Mouse (Mus musculus): Measurements from ENCODE around the gene Cadm1. TPM values are rescaled to one million over a fixed set of nuclear protein-coding genes. Genes with fewer than 3 reads are reported as not detected.

Gene Cadm1
- polyA plus RNA-seq, 1 experiment from 2014 or later = 89.9 TPM

GRCm38 (mm10) chr9:47619501-47620029 lies 89.6 kb downstream of the Cadm1 start:
- Histone ChIP-seq H3K9me3 (replicated peaks) (no peaks in the 10 kb centered on the region), H3K27ac (replicated peaks) (no peak overlapping the region), H3K4me1 (peaks cover 30% of the 10 kb centered on the region), H3K27me3 (ENCODE audit: low read depth, poor library complexity, severe bottlenecking) (no peaks in the 10 kb centered on the region), H3K4me3 (no peak overlapping the region), H3K36me3 (no peaks in the 10 kb centered on the region)
- WGBS = 80% methylated on average over 8 of the region's 8 CpGs
- no peak for DNase-seq (ENCODE audit: low spot score)

DNA sequence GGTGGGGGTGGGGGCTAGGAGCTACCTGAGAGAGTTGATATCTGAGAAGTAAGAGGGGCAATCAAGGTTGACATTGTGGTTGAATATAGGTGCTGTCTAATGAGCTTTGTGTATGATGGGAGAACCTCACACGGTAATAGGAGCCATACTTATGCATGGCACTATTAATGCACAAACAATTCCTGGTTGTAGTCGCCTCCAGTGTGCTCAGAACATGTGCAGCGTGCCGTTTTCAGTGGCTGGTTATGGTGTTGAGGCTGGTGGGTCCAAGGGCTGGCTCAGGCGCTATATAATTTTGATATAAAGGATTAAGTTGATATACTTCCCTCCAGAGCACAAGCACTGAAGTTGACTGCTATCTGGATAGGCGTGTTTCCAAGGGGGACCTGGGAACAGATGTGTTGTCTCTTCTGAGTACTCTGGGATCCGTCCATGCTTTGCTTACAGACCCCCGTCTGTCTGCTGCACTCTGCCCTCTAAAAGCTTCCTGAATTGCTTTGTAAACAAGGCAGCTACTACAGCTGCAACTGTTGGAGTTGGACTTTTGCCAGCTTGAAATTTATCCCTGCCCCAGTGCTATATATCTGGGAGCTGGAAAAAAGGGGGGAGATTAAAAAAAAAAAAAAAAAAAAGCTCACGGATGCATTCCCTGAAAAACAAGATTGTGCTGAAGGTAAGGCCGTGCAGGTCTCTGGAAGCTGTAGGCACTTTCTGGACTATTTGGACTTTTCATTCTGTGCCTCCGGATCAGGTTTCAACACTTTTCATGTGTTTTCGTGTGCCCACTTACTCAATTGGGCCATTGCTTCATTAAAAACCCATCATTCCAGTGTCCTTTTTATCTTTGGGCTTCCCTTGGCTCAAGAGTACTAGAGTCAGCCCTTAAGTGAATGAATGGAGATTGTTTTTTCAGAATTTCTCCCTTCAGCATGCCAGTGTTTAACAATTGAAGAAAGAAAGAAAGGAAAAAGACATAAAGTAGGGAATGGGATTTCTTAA lies 93.8 kb downstream of the Cadm1 start:
- Histone ChIP-seq H3K27me3 (ENCODE audit: low read depth, poor library complexity, severe bottlenecking) (no peaks in the 10 kb centered on the region), H3K4me1 (peaks cover 25% of the 10 kb centered on the region), H3K27ac (replicated peaks) (no peak overlapping the region), H3K9me3 (replicated peaks) (no peaks in the 10 kb centered on the region), H3K36me3 (no peaks in the 10 kb centered on the region), H3K4me3 (no peak overlapping the region)
- no peak for DNase-seq (ENCODE audit: low spot score)
- 77% methylated on average over 12 of the region's 12 CpGs for WGBS

DNA sequence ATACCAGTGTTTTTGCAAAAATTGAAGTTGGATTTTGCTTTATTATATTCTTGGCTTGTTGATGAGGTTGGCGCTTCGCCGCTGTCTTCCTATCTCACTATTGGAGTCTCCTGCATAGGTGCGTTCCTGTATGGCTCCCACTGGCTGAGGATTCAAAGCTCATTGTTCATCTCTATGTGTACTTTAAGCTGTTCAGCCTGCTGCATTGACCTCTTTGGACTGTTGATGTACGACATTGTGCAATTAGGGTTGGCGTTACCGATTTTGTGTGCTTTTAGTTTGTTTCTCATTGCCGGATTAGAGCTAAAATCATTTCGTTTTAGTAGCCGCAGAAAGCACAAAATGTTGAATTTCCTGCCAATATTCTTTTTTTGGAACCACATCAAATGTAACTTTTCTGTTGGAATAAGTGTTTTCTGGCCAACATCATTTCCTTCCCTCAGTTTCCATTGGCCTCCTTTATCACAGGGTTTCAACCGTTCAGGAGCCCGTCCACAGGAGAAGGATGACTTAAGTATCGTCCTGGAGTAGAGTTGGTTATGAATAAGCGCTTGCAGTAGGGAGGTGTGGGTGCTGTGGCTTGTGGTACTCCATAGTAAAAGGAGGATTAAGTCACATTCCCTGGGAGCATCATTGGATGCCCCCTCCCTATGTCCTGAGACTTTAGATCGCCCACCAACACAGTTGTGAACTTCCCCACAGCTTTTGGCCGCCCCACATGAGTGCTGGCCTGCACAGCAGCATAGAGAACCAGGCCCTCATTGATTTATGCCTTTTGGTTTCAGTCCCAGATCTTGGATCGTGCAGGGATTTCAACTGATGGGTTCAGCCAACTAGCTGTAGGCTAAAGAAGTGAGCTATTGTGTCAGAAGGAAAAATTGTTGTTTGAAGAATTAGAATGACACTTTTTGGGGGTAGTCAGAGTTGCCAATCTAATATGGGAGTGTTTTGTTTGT lies 94.9 kb downstream of the Cadm1 start:
- WGBS = 92% methylated on average over 17 of the region's 17 CpGs
- Histone ChIP-seq H3K4me1 (peaks cover 21% of the 10 kb centered on the region), H3K36me3 (no peaks in the 10 kb centered on the region), H3K27ac (replicated peaks) (no peak overlapping the region), H3K27me3 (ENCODE audit: low read depth, poor library complexity, severe bottlenecking) (no peaks in the 10 kb centered on the region), H3K4me3 (no peak overlapping the region), H3K9me3 (replicated peaks) (0 out of 2 replicates have a peak, but pooled peaks cover 4% of the 10 kb centered on the region)
- DNase-seq (ENCODE audit: low spot score) = no peak

DNA sequence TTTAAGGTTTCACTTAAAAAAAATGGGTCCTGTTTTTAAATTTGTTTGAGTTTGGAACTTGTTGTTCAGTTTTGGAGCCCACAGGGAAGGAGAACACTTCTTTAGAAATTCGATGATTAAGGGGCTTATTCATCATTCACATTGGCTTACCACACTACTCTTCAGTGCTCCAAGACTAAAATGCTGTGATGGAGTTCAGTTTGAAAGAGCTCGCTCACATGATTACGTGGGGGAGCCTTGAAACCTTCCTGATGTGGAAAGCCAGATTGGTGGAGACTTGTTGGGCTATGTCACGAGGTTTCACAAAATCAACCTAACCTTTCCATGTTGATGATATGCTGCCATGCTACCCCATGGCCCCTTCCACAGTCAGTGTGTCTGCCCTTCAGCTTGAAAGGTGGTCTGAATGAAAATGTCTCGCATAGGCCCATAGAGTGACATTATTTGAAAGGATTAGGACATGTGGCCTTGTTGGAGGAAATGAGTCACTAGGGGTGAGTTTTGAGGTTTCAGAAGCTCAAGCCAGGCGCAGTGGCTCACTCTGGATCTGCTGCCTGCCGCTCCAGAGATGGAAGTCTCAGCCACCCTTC lies 95.7 kb downstream of the Cadm1 start:
- Histone ChIP-seq H3K4me3 (no peak overlapping the region), H3K9me3 (replicated peaks) (0 out of 2 replicates have a peak, but pooled peaks cover 4% of the 10 kb centered on the region), H3K36me3 (no peaks in the 10 kb centered on the region), H3K27ac (replicated peaks) (no peak overlapping the region), H3K4me1 (peaks cover 21% of the 10 kb centered on the region), H3K27me3 (ENCODE audit: low read depth, poor library complexity, severe bottlenecking) (no peaks in the 10 kb centered on the region)
- WGBS = 92% methylated on average over 7 of the region's 7 CpGs
- no peak for DNase-seq (ENCODE audit: low spot score)

GRCm38 (mm10) chr9:47627966-47628365 lies 98.0 kb downstream of the Cadm1 start:
- no peak for DNase-seq (ENCODE audit: low spot score)
- H3K9me3 ChIP-seq (replicated peaks) = 0 out of 2 replicates have a peak, but pooled peaks cover 4% of the 10 kb centered on the region
- 100% methylated on average over 2 of the region's 2 CpGs for WGBS

GRCm38 (mm10) chr9:47628550-47628949 lies 98.6 kb downstream of the Cadm1 start:
- no peak for DNase-seq (ENCODE audit: low spot score)
- no peaks in the 10 kb centered on the region for H3K36me3 ChIP-seq
- 90% methylated on average over 1 of the region's 1 CpGs for WGBS
- 0 out of 2 replicates have a peak, but pooled peaks cover 4% of the 10 kb centered on the region for H3K9me3 ChIP-seq (replicated peaks)
- no peak overlapping the region for H3K4me3 ChIP-seq
- no peak overlapping the region for H3K27ac ChIP-seq (replicated peaks)
- H3K27me3 ChIP-seq (ENCODE audit: low read depth, poor library complexity, severe bottlenecking) = no peaks in the 10 kb centered on the region
- H3K4me1 ChIP-seq = peaks cover 13% of the 10 kb centered on the region

More at GRCm38 (mm10) chr9:47627966-47628365, 98.0 kb downstream of the Cadm1 start:
- no peaks in the 10 kb centered on the region for H3K36me3 ChIP-seq
- no peak overlapping the region for H3K27ac ChIP-seq (replicated peaks)
- H3K4me3 ChIP-seq = no peak overlapping the region
- H3K4me1 ChIP-seq = peaks cover 18% of the 10 kb centered on the region
- H3K27me3 ChIP-seq (ENCODE audit: low read depth, poor library complexity, severe bottlenecking) = no peaks in the 10 kb centered on the region

GRCm38 (mm10) chr9:47634695-47635094 lies 104.7 kb downstream of the Cadm1 start:
- Histone ChIP-seq H3K4me1 (peaks cover 9% of the 10 kb centered on the region; the same call in 1 of the 2 replicates), H3K36me3 (no peaks in the 10 kb centered on the region), H3K27me3 (ENCODE audit: low read depth, poor library complexity, severe bottlenecking) (no peaks in the 10 kb centered on the region), H3K9me3 (replicated peaks) (no peaks in the 10 kb centered on the region), H3K4me3 (no peak overlapping the region), H3K27ac (replicated peaks) (no peak overlapping the region)
- DNase-seq (ENCODE audit: low spot score) = no peak
- 78% methylated on average over 3 of the region's 3 CpGs for WGBS

DNA sequence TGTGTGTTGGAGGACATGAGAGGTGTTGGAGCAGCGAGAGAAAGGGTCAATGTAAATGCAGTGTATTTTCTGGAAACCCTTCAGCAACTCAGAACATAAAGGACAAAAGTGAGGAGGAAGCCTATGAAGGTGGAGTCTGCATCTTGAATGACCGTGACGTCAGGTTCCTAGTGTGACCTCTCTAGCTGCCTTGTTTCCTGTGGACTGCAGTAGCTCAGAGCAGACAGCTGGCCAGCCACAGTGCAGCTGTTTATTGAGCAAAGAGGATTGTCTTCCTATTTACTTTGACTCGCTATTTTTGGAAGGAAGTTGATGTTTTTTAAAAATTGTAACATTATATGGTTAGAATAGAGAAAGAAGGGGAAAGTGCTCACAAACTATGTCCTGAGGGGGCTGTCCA lies 112.7 kb downstream of the Cadm1 start:
- no peak for DNase-seq (ENCODE audit: low spot score)
- H3K9me3 ChIP-seq (replicated peaks) = no peaks in the 10 kb centered on the region
- peaks cover 17% of the 10 kb centered on the region for H3K4me1 ChIP-seq
- H3K36me3 ChIP-seq = no peaks in the 10 kb centered on the region
- WGBS = 75% methylated on average over 4 of the region's 4 CpGs
- H3K27me3 ChIP-seq (ENCODE audit: low read depth, poor library complexity, severe bottlenecking) = no peaks in the 10 kb centered on the region
- H3K4me3 ChIP-seq = no peak overlapping the region
- no peak overlapping the region for H3K27ac ChIP-seq (replicated peaks)

DNA sequence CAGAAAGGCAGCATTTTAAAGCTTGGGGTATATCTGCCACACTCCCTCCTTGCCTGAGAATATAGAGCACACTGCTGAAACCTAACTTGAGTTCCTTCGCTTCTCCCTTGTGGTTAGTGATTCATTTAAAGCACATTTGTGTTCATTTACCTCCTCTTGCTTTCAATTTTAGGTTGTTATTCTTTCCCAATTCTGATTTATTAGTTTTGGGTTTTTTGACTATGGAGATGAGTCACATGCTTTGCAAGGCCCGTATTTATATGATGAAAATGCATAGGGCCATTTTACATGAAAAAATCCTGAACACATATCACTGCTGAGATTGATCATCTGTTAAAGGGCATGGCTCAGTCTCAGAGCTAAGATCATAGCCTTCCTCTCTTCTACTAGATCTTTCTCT lies 115.1 kb downstream of the Cadm1 start:
- WGBS = 93% methylated on average over 2 of the region's 2 CpGs
- no peak overlapping the region for H3K27ac ChIP-seq (replicated peaks)
- peaks cover 28% of the 10 kb centered on the region for H3K4me1 ChIP-seq
- no peak for DNase-seq (ENCODE audit: low spot score)
- no peaks in the 10 kb centered on the region for H3K36me3 ChIP-seq
- H3K4me3 ChIP-seq = no peak overlapping the region
- no peaks in the 10 kb centered on the region for H3K9me3 ChIP-seq (replicated peaks)
- no peaks in the 10 kb centered on the region for H3K27me3 ChIP-seq (ENCODE audit: low read depth, poor library complexity, severe bottlenecking)

DNA sequence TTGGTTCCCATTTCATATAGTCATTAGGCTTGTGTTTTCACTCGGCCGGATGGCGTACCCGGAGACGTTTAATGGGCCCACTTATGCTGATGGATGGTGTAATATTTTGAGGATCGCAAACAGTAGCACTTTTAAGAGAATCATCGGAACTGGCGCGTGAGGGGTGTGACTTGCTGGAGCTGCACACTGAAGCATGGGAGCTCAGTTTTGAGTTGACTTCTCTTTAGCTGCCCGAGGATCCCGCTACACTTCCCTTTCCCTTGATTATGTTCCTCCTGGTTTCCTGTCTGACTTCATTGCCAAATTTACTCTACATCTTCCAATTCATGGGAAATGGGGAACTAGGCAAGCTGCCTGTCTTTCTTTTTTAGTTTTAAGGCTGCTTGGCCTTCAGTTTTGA lies 121.5 kb downstream of the Cadm1 start:
- Histone ChIP-seq H3K4me1 (peaks cover 18% of the 10 kb centered on the region), H3K36me3 (no peaks in the 10 kb centered on the region), H3K27ac (replicated peaks) (no peak overlapping the region), H3K4me3 (no peak overlapping the region), H3K9me3 (replicated peaks) (no peaks in the 10 kb centered on the region), H3K27me3 (ENCODE audit: low read depth, poor library complexity, severe bottlenecking) (no peaks in the 10 kb centered on the region)
- no peak for DNase-seq (ENCODE audit: low spot score)
- 97% methylated on average over 11 of the region's 11 CpGs for WGBS

DNA sequence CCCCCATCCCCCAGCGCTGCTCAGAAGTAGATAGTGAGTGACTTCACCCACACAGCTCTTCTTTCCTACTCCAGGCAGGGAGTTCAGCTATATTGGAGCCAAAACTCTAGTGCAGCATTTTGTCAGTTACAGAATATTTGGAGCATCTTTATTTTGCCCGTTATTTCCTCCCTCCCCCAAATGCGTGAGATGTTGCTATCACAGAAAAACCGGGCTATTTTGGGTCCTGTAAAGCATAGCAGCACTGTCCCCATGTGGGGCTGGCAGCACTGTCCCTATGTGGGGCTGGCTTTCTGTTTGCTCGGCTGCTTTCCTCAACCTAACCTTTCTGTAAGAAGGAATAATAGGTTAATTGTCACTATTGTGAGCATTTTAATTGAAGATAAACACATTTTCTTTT lies 122.2 kb downstream of the Cadm1 start:
- Histone ChIP-seq H3K4me1 (peaks cover 18% of the 10 kb centered on the region), H3K36me3 (no peaks in the 10 kb centered on the region), H3K27me3 (ENCODE audit: low read depth, poor library complexity, severe bottlenecking) (no peaks in the 10 kb centered on the region), H3K4me3 (no peak overlapping the region), H3K9me3 (replicated peaks) (no peaks in the 10 kb centered on the region), H3K27ac (replicated peaks) (no peak overlapping the region)
- whole genome bisulfite sequencing = 90% methylated on average over 5 of the region's 5 CpGs
- no peak for DNase-seq (ENCODE audit: low spot score)

GRCm38 (mm10) chr9:47652936-47653335 lies 123.0 kb downstream of the Cadm1 start:
- Histone ChIP-seq H3K27ac (replicated peaks) (no peak overlapping the region), H3K4me1 (peaks cover 13% of the 10 kb centered on the region), H3K4me3 (no peak overlapping the region), H3K9me3 (replicated peaks) (no peaks in the 10 kb centered on the region), H3K36me3 (no peaks in the 10 kb centered on the region), H3K27me3 (ENCODE audit: low read depth, poor library complexity, severe bottlenecking) (no peaks in the 10 kb centered on the region)
- 94% methylated on average over 4 of the region's 4 CpGs for WGBS
- DNase-seq (ENCODE audit: low spot score) = no peak

Data from midbrain, embryonic 10.5 days (tissue).